In genomic region chr11:62248401-62249244, GRCm38 (mm10) we compare ENCODE assay signal across 8 mouse cellular contexts. TPM values are rescaled to one million over a fixed set of nuclear protein-coding genes. Genes with fewer than 3 reads are reported as not detected.
DNase-seq lines count a peak whose midpoint lies in the region; ATAC-seq and TF ChIP-seq lines count a peak whose summit lies in the region.

Gene Adora2b (plus strand): TSS chr11:62248984.

- WGBS in forebrain, postnatal 0 days, result 3% methylated on average over 69 of the region's 69 CpGs

- H3K4me1 ChIP-seq in MEL (ENCODE audit: control insufficient read depth in 1 of 2, insufficient read depth in 2 of 2, low read length in 2 of 2), result peaks cover 0 to 16% of the 10 kb centered on the region in 2 experiments; a peak in 3 of 4 replicates
- 0 out of 2 replicates have a peak, but pooled peaks cover 5% of the 10 kb centered on the region for H3K4me1 ChIP-seq in forebrain, postnatal 0 days (ENCODE audit: insufficient read depth)

- no peaks in the 10 kb centered on the region for H3K79me2 ChIP-seq in MEL (ENCODE audit: control insufficient read depth, insufficient read depth, low read length, poor library complexity)

- peak; percentile 48 to 71; a peak in 3 of 4 replicates for TF ChIP-seq POLR2A in MEL (IDR thresholded peaks at IDR 0.05; ENCODE audit: control insufficient read depth in 1 of 2, insufficient read depth in 1 of 2, low read depth in 1 of 2, low read length in 2 of 2, poor library complexity in 1 of 2)

- H3K36me3 ChIP-seq in MEL (ENCODE audit: control insufficient read depth in 1 of 2, insufficient read depth in 2 of 2, low read length in 2 of 2), result peaks cover 0 to 13% of the 10 kb centered on the region in 2 experiments; a peak in 2 of 4 replicates
- no peaks in the 10 kb centered on the region for H3K36me3 ChIP-seq in forebrain, postnatal 0 days (ENCODE audit: insufficient read depth)

- TF ChIP-seq RAD21 in MEL (IDR thresholded peaks at IDR 0.05; ENCODE audit: low read depth, low read length), result no peak

- peak within 1 kb of the TSS; percentile 71 for H3K9ac ChIP-seq in MEL (ENCODE audit: control insufficient read depth, low read depth, low read length, poor library complexity, severe bottlenecking)
- H3K9ac ChIP-seq in forebrain, postnatal 0 days, result peak within 1 kb of the TSS; percentile 47

- H3K27me3 ChIP-seq in MEL (ENCODE audit: control insufficient read depth in 1 of 2, insufficient read depth in 2 of 2, low read length in 2 of 2), result no peaks in the 10 kb centered on the region
- H3K27me3 ChIP-seq in forebrain, postnatal 0 days (ENCODE audit: insufficient read depth, low read length), result peaks cover 17% of the 10 kb centered on the region

- no peaks in the 10 kb centered on the region for H3K9me3 ChIP-seq in MEL (replicated peaks; ENCODE audit: insufficient read depth, low read length)
- no peaks in the 10 kb centered on the region for H3K9me3 ChIP-seq in forebrain, postnatal 0 days (ENCODE audit: low read length)

- peak within 1 kb of the TSS; percentile 100 for H3K4me2 ChIP-seq in forebrain, postnatal 0 days (ENCODE audit: low read depth)

- peak within 1 kb of the TSS; percentile 76 to 79 for H3K4me3 ChIP-seq in MEL (ENCODE audit: control insufficient read depth in 1 of 2, insufficient read depth in 1 of 2, low read depth in 2 of 2, low read length in 2 of 2)
- peak within 1 kb of the TSS; percentile 63 for H3K4me3 ChIP-seq in forebrain, postnatal 0 days (ENCODE audit: low read depth, low read length)

- peak; percentile 86 for DNase-seq in MEL (ENCODE audit: low read depth, low spot score)
- peak; percentile 14 for DNase-seq in cerebellum, adult 11 months
- DNase-seq in forebrain, postnatal 0 days, result peak; percentile 70
- peak; percentile 74 for DNase-seq in heart, postnatal 4 days
- DNase-seq in layer of hippocampus, postnatal 36 days, result peak; percentile 30 to 34
- peak; percentile 57 to 69 for DNase-seq in right cerebral cortex, postnatal 10 days (ENCODE audit: low spot score in 2 of 2)
- peak; percentile 79 for DNase-seq in urinary bladder, postnatal 25 days (ENCODE audit: low spot score)

- no peak for TF ChIP-seq EP300 in MEL (IDR thresholded peaks at IDR 0.05; ENCODE audit: low read depth in 1 of 2, low read length in 2 of 2)

- peak; percentile 88 for ATAC-seq in forebrain, postnatal 0 days
- peak; percentile 58 for ATAC-seq in megakaryocyte, adult 5-6 weeks (ENCODE audit: poor library complexity, severe bottlenecking)

- no peak within 1 kb of the TSS for H3K27ac ChIP-seq in MEL (ENCODE audit: control insufficient read depth, low read depth, low read length)
- H3K27ac ChIP-seq in forebrain, postnatal 0 days (ENCODE audit: low read depth, low read length), result no peak within 1 kb of the TSS

- TF ChIP-seq CTCF in MEL (IDR thresholded peaks at IDR 0.05 in 2 of 3, conservative IDR thresholded peaks at IDR 0.05 in 1 of 3; ENCODE audit: control insufficient read depth in 1 of 3, insufficient read depth in 1 of 3, low read depth in 2 of 3, low read length in 3 of 3, poor library complexity in 1 of 3, severe bottlenecking in 1 of 3), result no peak
- TF ChIP-seq CTCF in forebrain, postnatal 0 days (IDR thresholded peaks at IDR 0.05; ENCODE audit: low read depth), result no peak; the same call in 1 of the 2 replicates

TF ChIP-seq in MEL, 35 proteins besides CTCF, POLR2A, EP300 and RAD21:
- TF ChIP-seq MYC (IDR thresholded peaks at IDR 0.05; ENCODE audit: low read depth, low read length), result no peak
- TF ChIP-seq ETS1 (IDR thresholded peaks at IDR 0.05; ENCODE audit: low read depth, low read length), result 0 out of 2 replicates have a peak, but pooled peaks have one; percentile 5
- no peak for TF ChIP-seq MYB (IDR thresholded peaks at IDR 0.05; ENCODE audit: low read depth, low read length)
- peak; percentile 31 for TF ChIP-seq NELFE (IDR thresholded peaks at IDR 0.05; ENCODE audit: low read depth, low read length)
- peak; percentile 77 for TF ChIP-seq MAX (IDR thresholded peaks at IDR 0.05; ENCODE audit: low read length)
- TF ChIP-seq ELF1 (IDR thresholded peaks at IDR 0.05; ENCODE audit: low read depth, low read length), result no peak
- 0 out of 2 replicates have a peak, but pooled peaks have one; percentile 39 for TF ChIP-seq MAZ (IDR thresholded peaks at IDR 0.05; ENCODE audit: low read depth, low read length)
- 0 out of 2 replicates have a peak, but pooled peaks have one; percentile 8 for TF ChIP-seq NRF1 (IDR thresholded peaks at IDR 0.05; ENCODE audit: insufficient read depth, low read depth, low read length, poor library complexity, severe bottlenecking)
- 0 out of 2 replicates have a peak, but pooled peaks have one; percentile 7 for TF ChIP-seq ZKSCAN1 (IDR thresholded peaks at IDR 0.05; ENCODE audit: low read depth, low read length)
- no peak for TF ChIP-seq MEF2A (IDR thresholded peaks at IDR 0.05; ENCODE audit: extremely low read depth, insufficient replicate concordance, low read depth, low read length, poor library complexity, severe bottlenecking)
- no peak for TF ChIP-seq ZC3H11A (IDR thresholded peaks at IDR 0.05; ENCODE audit: low read depth, low read length)
- no peak for TF ChIP-seq E2F4 (IDR thresholded peaks at IDR 0.05; ENCODE audit: borderline replicate concordance, low read depth, low read length)
- TF ChIP-seq USF2 (IDR thresholded peaks at IDR 0.05; ENCODE audit: borderline replicate concordance in 1 of 2, insufficient read depth in 1 of 2, low read depth in 1 of 2, low read length in 2 of 2), result no peak
- no peak for TF ChIP-seq ZNF384 (IDR thresholded peaks at IDR 0.05; ENCODE audit: low read depth, low read length)
- no peak for TF ChIP-seq MAFK (IDR thresholded peaks at IDR 0.05; ENCODE audit: borderline replicate concordance, low read depth, low read length)

RNA-seq across cellular contexts. Expression of gene Adora2b, which starts in this region (rescaled TPM):
- total RNA-seq in MEL (2012; rRNA removed), result 1.7 and 2.2 TPM in 2 replicates
- 1 to 10 TPM in 1 of 2 experiments, not detected in 1; 3.2 TPM for polyA plus RNA-seq in MEL (2012; ENCODE audit: insufficient read depth in 1 of 2, insufficient read length in 2 of 2, low read depth in 1 of 2, low replicate concordance in 2 of 2, missing spikeins in 1 of 2)
- total RNA-seq in forebrain, postnatal 0 days (2014; rRNA removed), result 1.7 and 2.6 TPM in 2 replicates
- polyA plus RNA-seq in forebrain, postnatal 0 days (2015; fragmentation: Nextera tagmentation; extraction: Ambion mirVana), result 3.4 and 4.0 TPM in 2 replicates
- total RNA-seq in heart, postnatal 4 days (2021), result under 1 TPM; 0.41 to 0.91 TPM
- total RNA-seq in layer of hippocampus, postnatal 36 days (2021), result 1 to 10 TPM; 6.9 to 7.3 TPM
- 18.2 and 23.1 TPM in 2 replicates for total RNA-seq in megakaryocyte, adult 5-6 weeks (2015)
- 16.7 and 17.1 TPM in 2 replicates for total RNA-seq in megakaryocyte, adult 5-6 weeks (2017)

Comparison
In these comparisons a context has a peak if more than half of its experiments do, and no peak if none do; other contexts are left out.
1. Peak in DNase-seq in heart, postnatal 4 days; RNA of the gene not detected or under 1 TPM.
2. DNase-seq: peak in every context shown above with its lines; median percentile 86 in MEL; 79 in urinary bladder, postnatal 25 days; 74 in heart, postnatal 4 days; 70 in forebrain, postnatal 0 days; 63 in right cerebral cortex, postnatal 10 days; 32 in layer of hippocampus, postnatal 36 days; 14 in cerebellum, adult 11 months.